Mouse (Mus musculus): ENCODE data around the gene Cd72.

The Cd72 gene

DNA sequence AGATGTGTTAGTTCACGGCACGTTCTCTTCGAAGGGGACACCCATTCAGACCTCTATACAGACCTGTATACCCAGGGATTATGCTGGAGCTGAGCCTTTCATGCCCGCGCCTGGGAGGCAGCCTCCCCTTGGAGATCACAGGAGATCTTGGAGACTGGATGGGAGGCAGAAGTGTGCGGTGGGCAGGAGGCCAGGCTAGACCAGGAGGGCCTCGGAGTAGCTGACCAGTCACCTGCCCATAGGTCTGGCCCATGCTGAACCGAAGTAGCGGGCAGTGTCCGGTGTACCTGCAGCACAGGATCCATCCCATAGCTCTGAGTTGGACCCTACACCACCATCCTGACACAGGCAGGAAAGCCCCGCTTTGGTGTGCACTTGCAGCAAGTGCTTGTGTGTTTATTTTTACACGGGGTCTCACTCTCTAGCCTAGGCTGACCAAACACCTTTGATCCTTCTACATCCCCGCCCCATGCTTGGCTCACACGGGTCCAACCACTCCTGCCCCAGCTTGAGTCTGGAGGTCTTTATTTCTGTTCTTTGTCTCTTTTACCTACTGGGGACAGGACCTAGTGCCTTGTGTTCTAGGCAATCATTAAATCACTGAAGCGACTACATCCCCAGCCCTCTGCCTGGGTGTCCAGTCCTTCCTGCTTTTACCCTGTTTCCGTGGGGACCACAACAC is 26.1 kb downstream of the Cd72 start:
- DNase-seq (ENCODE audit: low spot score in 2 of 2), result no peak

DNA sequence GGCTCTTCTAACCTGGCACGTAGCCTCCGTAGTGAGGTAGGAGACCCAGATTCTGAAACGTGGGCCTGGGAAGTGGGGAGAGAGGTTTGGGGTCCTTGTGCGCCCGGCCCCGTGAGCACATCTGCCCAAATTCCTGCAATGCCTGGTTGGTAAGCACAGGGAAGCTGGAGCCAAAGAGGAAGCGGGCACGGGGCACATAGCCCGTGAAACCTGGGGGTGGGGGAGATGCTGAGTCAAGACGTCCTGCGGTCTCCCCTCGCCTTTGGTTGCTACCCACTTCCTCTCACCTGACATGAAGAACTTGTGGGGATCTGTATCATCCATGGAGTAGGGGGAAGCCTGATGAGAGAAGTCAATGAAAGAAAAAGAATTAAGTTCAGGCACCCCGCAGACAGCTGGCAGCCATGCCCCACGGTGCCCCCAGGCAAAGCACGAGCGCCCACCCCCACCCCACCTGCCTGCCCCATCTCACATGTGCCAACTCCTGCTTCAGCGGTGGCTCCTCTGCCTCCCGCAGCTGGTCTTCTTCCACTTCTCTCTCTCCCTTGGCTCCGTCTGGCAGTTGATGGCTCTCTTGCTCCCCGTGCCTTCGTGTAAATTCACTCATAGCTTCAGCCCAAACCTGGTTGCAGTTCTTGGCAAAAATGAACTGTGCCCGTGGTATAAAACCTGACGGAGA is 26.8 kb downstream of the Cd72 start:
- DNase-seq (ENCODE audit: low spot score in 2 of 2), result no peak

DNA sequence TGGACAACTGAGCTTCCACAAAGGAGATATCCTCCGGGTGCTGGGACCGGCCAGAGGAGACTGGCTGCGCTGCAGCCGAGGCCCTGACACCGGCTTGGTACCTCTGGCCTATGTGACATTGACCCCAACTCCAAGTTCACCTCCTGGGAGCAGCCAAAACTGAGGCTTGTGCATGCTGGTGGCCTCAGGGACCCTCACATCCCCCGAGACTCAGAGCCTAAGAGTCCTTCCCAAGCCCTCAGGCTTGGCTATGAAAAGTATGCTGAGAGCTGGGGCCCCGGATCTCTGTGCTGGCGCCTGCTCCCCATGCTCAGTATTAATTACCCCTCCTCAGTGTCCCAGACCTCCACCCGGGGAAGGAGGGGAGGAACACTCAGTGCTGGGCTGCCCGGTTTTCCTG is 27.9 kb downstream of the Cd72 start:
- no peak for DNase-seq (ENCODE audit: low spot score in 2 of 2)

- DNase-seq (ENCODE audit: low spot score in 2 of 2), result no peak
Measured at GRCm38 (mm10) chr4:43425648-43426380, 28.6 kb downstream of the Cd72 start.

DNA sequence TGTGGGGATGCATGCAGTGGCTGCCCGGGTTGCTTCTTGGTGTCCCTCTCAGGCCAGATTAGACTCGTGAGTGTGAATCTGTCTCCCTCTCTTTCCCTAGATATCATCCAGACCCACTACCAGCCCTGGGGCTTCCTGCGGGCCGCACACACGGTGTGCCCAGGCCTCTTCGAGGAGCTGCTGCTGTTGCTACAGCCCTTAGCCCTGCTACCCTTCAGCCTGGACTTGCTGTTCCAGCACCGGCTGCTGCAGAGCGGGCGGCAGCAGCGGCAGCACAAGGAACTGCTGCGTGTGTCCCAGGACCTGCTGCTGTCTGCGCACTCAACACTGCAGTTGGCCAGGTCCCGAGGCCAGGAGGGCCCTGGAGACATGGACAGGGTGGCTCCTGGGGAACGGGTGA is 29.2 kb downstream of the Cd72 start:
- no peak for DNase-seq (ENCODE audit: low spot score in 2 of 2)

DNA sequence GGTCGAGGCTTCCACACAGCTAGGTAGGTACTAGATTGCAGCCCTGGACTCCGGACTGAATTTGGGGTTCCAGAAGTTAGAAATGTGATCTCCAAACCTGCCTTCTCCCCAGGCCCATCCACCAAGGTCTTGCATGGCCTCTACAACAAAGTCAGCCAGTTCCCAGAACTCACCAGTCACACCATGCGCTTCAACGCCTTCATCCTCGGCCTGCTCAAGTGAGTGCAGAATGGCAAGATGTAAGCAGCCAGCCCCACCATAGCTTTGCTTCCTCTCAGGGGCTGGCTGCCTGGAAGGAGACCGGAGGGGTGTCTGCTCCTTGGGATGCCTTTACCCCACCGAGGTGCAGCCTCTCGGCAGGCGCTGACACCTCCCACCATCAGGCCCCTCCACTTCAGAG is 30.4 kb downstream of the Cd72 start:
- DNase-seq (ENCODE audit: low spot score in 2 of 2), result no peak

DNA sequence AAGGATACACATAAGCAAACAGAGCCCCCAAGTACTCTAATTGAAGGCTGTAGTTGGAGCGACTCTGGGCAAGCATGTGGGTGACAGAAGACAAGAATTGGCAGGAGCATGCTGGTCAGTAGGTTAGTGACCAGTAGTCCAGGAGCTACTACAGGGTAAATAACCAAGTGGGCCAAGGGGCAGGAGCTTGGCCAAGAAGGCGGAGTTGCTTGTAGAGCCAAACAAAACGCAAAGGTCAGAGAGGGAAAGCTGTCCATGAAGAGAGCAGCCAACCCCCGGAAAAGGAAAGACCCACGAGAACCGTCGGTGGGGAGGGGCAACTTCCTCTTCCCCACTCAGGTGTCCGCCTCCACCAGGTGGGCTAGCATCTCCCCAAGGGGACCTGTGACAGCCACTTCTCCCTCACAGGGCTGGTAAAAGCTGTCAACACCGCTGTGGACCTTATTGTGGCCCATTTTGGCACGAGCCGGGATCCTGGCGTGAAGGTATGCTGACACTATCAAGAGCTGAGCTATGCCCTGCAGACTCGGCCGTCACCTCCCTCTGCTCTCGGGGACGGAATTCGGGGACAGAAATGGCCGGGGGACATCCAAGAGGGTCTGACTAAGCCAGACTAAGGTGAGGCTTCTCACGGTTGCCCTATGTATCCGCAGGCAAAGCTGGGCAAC is 31.0 kb downstream of the Cd72 start:
- DNase-seq (ENCODE audit: low spot score in 2 of 2), result no peak

- DNase-seq (ENCODE audit: low spot score in 2 of 2), result no peak
Measured at GRCm38 (mm10) chr4:43421632-43422240, 32.7 kb downstream of the Cd72 start.

- peak in 1 of 2 experiments; percentile 62 for DNase-seq (ENCODE audit: low spot score in 2 of 2)
Measured at GRCm38 (mm10) chr4:43420305-43420704, 34.1 kb downstream of the Cd72 start.

- no peak for DNase-seq (ENCODE audit: low spot score in 2 of 2)
Measured at GRCm38 (mm10) chr4:43419801-43420281, 34.6 kb downstream of the Cd72 start.

- no peak for DNase-seq (ENCODE audit: low spot score in 2 of 2)
Measured at GRCm38 (mm10) chr4:43418973-43419656, 35.3 kb downstream of the Cd72 start.

GRCm38 (mm10) chr4:43418450-43418849 is 36.0 kb downstream of the Cd72 start:
- no peak for DNase-seq (ENCODE audit: low spot score in 2 of 2)

- no peak for DNase-seq (ENCODE audit: low spot score in 2 of 2)
Measured at GRCm38 (mm10) chr4:43417269-43418062, 37.0 kb downstream of the Cd72 start.

DNA sequence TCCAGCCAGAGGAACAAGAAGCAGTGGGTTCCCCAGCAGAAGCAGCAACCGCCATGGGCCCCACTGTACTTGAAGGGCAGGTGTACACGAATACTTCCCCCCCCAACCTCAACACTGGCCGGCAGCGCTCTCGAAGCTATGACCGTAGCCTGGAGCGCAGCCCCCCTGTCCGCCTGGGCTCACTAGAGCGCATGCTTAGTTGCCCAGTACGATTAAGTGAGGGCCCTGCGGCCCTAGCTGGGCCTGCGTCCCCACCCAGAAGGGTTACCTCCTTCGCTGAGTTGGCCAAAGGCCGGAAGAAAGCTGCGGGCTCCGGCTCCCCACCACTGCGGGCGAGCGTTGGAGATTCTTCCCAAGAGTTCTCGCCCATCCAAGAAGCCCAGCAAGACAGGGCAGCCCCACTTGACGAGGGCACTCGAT is 38.3 kb downstream of the Cd72 start:
- DNase-seq (ENCODE audit: low spot score in 2 of 2), result no peak

DNA sequence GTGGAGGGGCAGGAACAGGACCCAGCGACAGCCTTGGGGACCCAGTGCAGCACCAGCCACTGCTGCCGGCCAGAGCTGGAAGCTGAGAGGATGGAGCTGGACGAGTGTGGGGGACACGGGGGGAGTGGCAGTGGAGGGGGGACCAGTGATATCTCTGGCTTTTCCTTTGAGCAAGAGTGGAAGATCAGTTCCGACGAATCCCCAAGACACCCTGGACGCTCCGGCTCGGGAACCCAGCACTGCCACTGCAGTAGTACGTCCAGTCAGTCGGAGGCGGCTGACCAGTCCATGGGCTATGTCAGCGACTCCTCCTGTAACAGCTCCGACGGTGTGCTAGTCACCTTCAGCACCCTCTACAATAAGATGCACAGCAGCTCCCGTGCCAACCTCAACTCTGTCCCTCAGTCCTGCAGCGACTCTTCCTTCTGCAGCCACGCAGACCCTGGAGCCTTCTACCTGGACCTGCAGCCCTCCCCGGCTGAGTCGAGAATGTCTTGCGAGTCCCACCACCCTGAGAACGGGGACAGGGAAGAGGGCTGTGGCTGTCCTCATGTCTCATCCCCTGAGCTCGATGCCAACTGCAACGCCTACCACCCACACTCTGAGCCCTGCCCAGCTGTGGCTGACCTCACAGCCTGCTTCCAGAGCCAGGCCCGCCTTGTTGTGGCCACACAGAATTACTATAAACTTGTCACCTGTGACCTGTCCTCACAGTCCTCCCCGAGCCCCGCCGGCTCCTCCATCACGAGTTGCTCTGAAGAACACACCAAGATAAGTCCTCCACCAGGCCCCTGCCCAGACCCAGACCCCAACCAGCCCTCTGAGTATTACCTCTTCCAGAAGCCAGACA is 39.0 kb downstream of the Cd72 start:
- no peak for DNase-seq (ENCODE audit: low spot score in 2 of 2)

DNA sequence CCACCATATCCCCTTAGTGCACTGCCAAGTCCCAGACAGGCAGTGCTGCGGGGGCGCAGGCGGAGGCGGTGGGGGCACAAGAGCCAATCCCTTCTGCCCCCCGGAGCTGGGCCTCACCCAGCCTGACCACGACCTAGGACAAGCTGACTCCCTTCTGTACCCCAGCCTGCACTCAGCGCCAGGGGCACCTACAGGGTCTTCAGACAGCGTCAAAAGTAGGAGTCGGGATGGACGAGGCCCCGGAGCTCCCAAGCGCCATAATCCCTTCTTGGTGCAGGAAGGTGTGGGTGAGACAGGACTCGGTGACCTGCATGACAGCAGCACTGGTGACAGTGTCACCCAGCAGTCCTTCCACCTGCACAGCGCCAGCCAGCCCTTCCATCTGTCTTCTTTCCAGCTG is 39.7 kb downstream of the Cd72 start:
- no peak for DNase-seq (ENCODE audit: low spot score in 2 of 2)

DNA sequence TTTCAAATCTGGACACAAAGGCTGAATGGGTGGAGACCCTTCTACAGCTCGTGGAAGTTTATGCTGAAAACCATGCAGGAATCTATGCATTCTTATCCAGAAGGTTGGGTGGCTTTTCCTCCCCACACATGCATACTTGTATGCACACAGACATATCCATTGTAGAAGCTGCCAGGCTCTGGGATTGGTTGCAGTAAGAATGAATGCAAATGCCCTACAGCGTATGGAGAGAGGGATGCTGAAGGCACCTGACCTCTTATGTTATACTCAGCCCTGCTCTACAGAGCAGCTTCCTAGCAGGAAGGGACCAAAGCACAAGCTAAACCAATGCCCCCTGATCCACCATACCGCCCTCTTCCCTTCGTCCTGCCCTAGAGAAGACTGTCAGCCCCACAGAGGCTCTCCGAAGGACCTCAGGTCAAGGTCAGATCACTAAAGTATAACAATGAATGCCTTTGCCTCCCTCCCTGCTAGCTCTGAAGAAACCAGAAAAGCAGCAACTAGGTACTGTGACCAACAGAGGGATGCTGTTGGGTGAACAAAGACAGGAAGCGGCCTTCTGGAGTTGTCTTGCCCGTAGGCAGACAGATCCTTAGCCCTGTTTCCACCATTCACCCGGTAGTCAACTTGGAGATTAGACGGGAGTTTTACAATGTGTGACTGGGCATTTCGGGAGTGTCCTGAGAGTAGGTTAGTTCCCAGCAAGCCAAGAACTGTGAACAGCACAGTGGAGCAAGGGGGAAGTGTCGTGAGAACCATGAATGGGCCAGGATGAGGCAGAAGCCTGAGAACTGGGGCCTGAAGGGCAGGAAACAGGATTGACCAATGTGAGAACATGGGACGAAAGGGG is 47.1 kb downstream of the Cd72 start:
- no peak for DNase-seq (ENCODE audit: low spot score in 2 of 2)
